Mouse (Mus musculus) heart, postnatal 14 days (tissue): ENCODE data around the gene Arhgef39. TPM values are rescaled to one million over a fixed set of nuclear protein-coding genes. Genes with fewer than 3 reads are reported as not detected.

Source experiments
- DNase-seq, 2 experiments: peaks; one replicate each; pipeline ENCODE4 v3.0.0; 2021 to 2022
- intact Hi-C: fragments of 180-260 bp; cut with DNase I; formaldehyde crosslinking; loops from one replicate; pipeline ENCODE4 v1.15.1; 2025
- total RNA-seq, 2 experiments: library from RNA; stranded (reverse); gene quantifications; 2 replicates each; pipeline ENCODE4 v1.2.3; 2021

Arhgef39 gene
- total RNA-seq, 2 experiments from 2014 or later: 1.6 to 2.8 TPM

- DNase-seq: no peak
- intact Hi-C loops: no loop called here
These were observed 16.9 kb downstream of the Arhgef39 start for GRCm38 (mm10) chr4:43482591-43482990.

GRCm38 (mm10) chr4:43481894-43482456 lies 17.5 kb downstream of the Arhgef39 start:
- DNase-seq: no peak
- intact Hi-C loops: no loop called here

- no peak for DNase-seq
- intact Hi-C loops: no loop called here
These were observed 18.5 kb downstream of the Arhgef39 start for GRCm38 (mm10) chr4:43480985-43481384.

- DNase-seq: peak; percentile 70 to 83
- intact Hi-C loops: loop anchor here (2.0 kb wide), 1 partner anchor 36 kb away; no protein-coding TSS in a partner anchor
These were observed 20.3 kb downstream of the Arhgef39 start for GRCm38 (mm10) chr4:43478906-43479832.

- intact Hi-C loops: loop anchor here (2.0 kb wide), 1 partner anchor 36 kb away; no protein-coding TSS in a partner anchor
- DNase-seq: no peak
These were observed 21.0 kb downstream of the Arhgef39 start for GRCm38 (mm10) chr4:43478534-43478858.

GRCm38 (mm10) chr4:43477857-43478533 lies 21.5 kb downstream of the Arhgef39 start:
- DNase-seq: peak; percentile 86 to 88
- intact Hi-C loops: loop anchor here (2.0 kb wide), 1 partner anchor 35 kb away; no protein-coding TSS in a partner anchor

GRCm38 (mm10) chr4:43476604-43477003 lies 22.9 kb downstream of the Arhgef39 start:
- DNase-seq: no peak
- intact Hi-C loops: no loop called here

GRCm38 (mm10) chr4:43473636-43474035 lies 25.9 kb downstream of the Arhgef39 start:
- intact Hi-C loops: no loop called here
- no peak for DNase-seq

- DNase-seq: no peak
- intact Hi-C loops: no loop called here
These were observed 29.2 kb downstream of the Arhgef39 start for GRCm38 (mm10) chr4:43470301-43470700.

GRCm38 (mm10) chr4:43466872-43467271 lies 32.6 kb downstream of the Arhgef39 start:
- no peak for DNase-seq
- intact Hi-C loops: no loop called here

GRCm38 (mm10) chr4:43465935-43466334 lies 33.6 kb downstream of the Arhgef39 start:
- DNase-seq: no peak
- intact Hi-C loops: no loop called here

GRCm38 (mm10) chr4:43463102-43463501 lies 36.4 kb downstream of the Arhgef39 start:
- no peak for DNase-seq
- intact Hi-C loops: no loop called here

GRCm38 (mm10) chr4:43457124-43457523 lies 42.4 kb downstream of the Arhgef39 start:
- intact Hi-C loops: no loop called here
- DNase-seq: no peak

GRCm38 (mm10) chr4:43456470-43456869 lies 43.0 kb downstream of the Arhgef39 start:
- intact Hi-C loops: no loop called here
- no peak for DNase-seq

- intact Hi-C loops: no loop called here
- no peak for DNase-seq
These were observed 45.3 kb downstream of the Arhgef39 start, which contains the start of gene Cd72 for GRCm38 (mm10) chr4:43454041-43454836. Gene Cd72 (minus strand): TSS chr4:43454628.

- intact Hi-C loops: no loop called here
- DNase-seq: no peak
These were observed 46.1 kb downstream of the Arhgef39 start for GRCm38 (mm10) chr4:43453413-43453812.

GRCm38 (mm10) chr4:43452315-43452714 lies 47.2 kb downstream of the Arhgef39 start:
- DNase-seq: peak in 1 of 2 experiments; percentile 38
- intact Hi-C loops: no loop called here

- intact Hi-C loops: no loop called here
- peak in 1 of 2 experiments; percentile 63 for DNase-seq
These were observed 50.9 kb downstream of the Arhgef39 start for GRCm38 (mm10) chr4:43448554-43448953.

- no peak for DNase-seq
- intact Hi-C loops: no loop called here
These were observed 52.2 kb downstream of the Arhgef39 start for GRCm38 (mm10) chr4:43447251-43447650.
